Mouse (Mus musculus) forebrain, embryonic 13.5 days (tissue): ENCODE measurements around the gene Clec10a. TPM values are rescaled to one million over a fixed set of nuclear protein-coding genes. Genes with fewer than 3 reads are reported as not detected.

Experiments
- ATAC-seq: fragments of 200-750 bp; cut with Nextera tagmentation; 2 replicates; pipeline ENCODE4 v1.8.0; 2017
- H3K27ac ChIP-seq: fragments of 300-500 bp; sonication (generic); 2 replicates; pipeline ENCODE4 v1.5.1; 2015; ENCODE audit warnings: inconsistent platforms, mild to moderate bottlenecking, moderate library complexity
- H3K27me3 ChIP-seq: fragments of 300-500 bp; sonication (generic); 2 replicates; pipeline ENCODE4 v1.6.1; 2015; ENCODE audit warnings: mild to moderate bottlenecking, inconsistent platforms
- H3K36me3 ChIP-seq: fragments of 300-500 bp; sonication (generic); 2 replicates; pipeline ENCODE4 v1.6.1; 2015; ENCODE audit warnings: mild to moderate bottlenecking, inconsistent platforms; ENCODE audit not compliant: poor library complexity, severe bottlenecking
- H3K4me1 ChIP-seq: fragments of 300-500 bp; sonication (generic); 2 replicates; pipeline ENCODE4 v1.6.1; 2015; ENCODE audit warnings: inconsistent platforms
- H3K4me2 ChIP-seq: fragments of 300-500 bp; sonication (generic); 2 replicates; pipeline ENCODE4 v1.6.1; 2015; ENCODE audit warnings: inconsistent platforms, mild to moderate bottlenecking, moderate library complexity
- H3K4me3 ChIP-seq: fragments of 300-500 bp; sonication (generic); 2 replicates; pipeline ENCODE4 v1.5.1; 2015; ENCODE audit warnings: mild to moderate bottlenecking, inconsistent platforms
- H3K9ac ChIP-seq: fragments of 300-500 bp; sonication (generic); 2 replicates; pipeline ENCODE4 v1.6.1; 2015; ENCODE audit warnings: mild to moderate bottlenecking, inconsistent platforms
- H3K9me3 ChIP-seq: fragments of 300-500 bp; sonication (generic); replicated peaks from 2 replicates; pipeline ENCODE4 v1.6.1; 2016; ENCODE audit warnings: inconsistent platforms
- WGBS: fragments of 180-500 bp; shearing (Covaris S2); methylation state at CpG from one replicate; pipeline ENCODE4 v1.1.7; 2015; 5-methylcytosine and 5-hydroxymethylcytosine counted together
- polyA plus RNA-seq: library from polyadenylated mRNA; unstranded; fragments of >200 nt; fragmentation: Nextera tagmentation; extraction: Ambion mirVana; gene quantifications from 2 replicates; pipeline ENCODE4 v1.2.1, GENCODE M21; 2015

The Clec10a gene
- polyA plus RNA-seq, 1 experiment from 2014 or later = 0.53 TPM

DNA sequence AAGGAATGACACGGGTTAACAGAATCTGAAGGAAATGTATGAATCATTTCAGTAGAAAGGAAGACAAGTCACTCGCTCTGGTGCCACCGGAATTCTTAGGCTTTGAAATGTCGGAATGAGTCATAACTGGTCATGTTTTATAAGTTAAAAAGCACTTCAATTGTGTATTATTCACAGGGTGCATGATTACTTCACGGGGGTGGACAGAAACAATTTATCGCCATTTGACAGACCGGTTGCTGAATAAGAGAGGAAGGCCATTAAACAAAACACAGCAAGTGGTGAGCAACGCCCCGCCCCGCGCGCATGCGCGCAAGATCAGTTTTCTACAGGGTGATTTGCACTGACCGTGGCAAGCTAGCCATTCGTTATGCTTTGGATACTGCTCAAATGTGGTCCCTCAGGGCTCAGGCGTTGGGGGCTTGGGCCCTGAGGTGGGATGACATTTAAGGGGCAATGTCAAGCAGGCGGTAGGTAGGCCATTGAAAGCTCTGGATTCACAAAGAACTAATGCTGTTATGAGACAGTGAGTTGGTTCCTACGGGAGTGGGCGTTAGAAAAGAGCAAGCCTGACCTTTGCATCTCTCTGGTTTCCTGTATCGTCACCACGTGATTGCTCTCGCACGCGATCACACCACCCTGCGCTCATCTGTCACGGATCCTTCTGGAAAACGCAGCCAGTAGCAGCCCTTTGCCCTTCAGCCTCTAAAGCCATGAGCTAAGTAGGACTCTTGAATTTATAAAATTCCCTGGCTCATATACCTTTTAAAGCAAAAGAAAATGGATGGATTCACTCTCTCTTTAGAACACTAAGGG lies 33.5 kb downstream of the Clec10a start:
- H3K9me3 ChIP-seq = no peaks in the 10 kb centered on the region
- H3K4me3 ChIP-seq = no peak overlapping the region
- no peak overlapping the region for H3K9ac ChIP-seq
- no peaks in the 10 kb centered on the region for H3K4me1 ChIP-seq
- H3K36me3 ChIP-seq = no peaks in the 10 kb centered on the region
- no peaks in the 10 kb centered on the region for H3K27me3 ChIP-seq
- no peak for ATAC-seq
- H3K4me2 ChIP-seq = no peak overlapping the region
- no peak overlapping the region for H3K27ac ChIP-seq
- WGBS = 88% methylated on average over 28 of the region's 28 CpGs

- no peak overlapping the region for H3K27ac ChIP-seq
- 86% methylated on average over 6 of the region's 6 CpGs for WGBS
- no peak for ATAC-seq
- H3K4me1 ChIP-seq = no peaks in the 10 kb centered on the region
- no peaks in the 10 kb centered on the region for H3K36me3 ChIP-seq
- H3K4me3 ChIP-seq = no peak overlapping the region
- no peaks in the 10 kb centered on the region for H3K27me3 ChIP-seq
- H3K9ac ChIP-seq = no peak overlapping the region
- peaks cover 4% of the 10 kb centered on the region; the same call in 1 of the 2 replicates for H3K9me3 ChIP-seq
- H3K4me2 ChIP-seq = no peak overlapping the region
Measured at GRCm38 (mm10) chr11:70191188-70191587, 35.2 kb downstream of the Clec10a start.

GRCm38 (mm10) chr11:70192157-70192556 lies 36.2 kb downstream of the Clec10a start:
- Histone ChIP-seq H3K4me2 (no peak overlapping the region), H3K36me3 (no peaks in the 10 kb centered on the region), H3K9me3 (peaks cover 4% of the 10 kb centered on the region; the same call in 1 of the 2 replicates), H3K27ac (no peak overlapping the region), H3K27me3 (no peaks in the 10 kb centered on the region), H3K4me3 (no peak overlapping the region), H3K4me1 (no peaks in the 10 kb centered on the region), H3K9ac (no peak overlapping the region)
- ATAC-seq = no peak
- 87% methylated on average over 4 of the region's 4 CpGs for WGBS

DNA sequence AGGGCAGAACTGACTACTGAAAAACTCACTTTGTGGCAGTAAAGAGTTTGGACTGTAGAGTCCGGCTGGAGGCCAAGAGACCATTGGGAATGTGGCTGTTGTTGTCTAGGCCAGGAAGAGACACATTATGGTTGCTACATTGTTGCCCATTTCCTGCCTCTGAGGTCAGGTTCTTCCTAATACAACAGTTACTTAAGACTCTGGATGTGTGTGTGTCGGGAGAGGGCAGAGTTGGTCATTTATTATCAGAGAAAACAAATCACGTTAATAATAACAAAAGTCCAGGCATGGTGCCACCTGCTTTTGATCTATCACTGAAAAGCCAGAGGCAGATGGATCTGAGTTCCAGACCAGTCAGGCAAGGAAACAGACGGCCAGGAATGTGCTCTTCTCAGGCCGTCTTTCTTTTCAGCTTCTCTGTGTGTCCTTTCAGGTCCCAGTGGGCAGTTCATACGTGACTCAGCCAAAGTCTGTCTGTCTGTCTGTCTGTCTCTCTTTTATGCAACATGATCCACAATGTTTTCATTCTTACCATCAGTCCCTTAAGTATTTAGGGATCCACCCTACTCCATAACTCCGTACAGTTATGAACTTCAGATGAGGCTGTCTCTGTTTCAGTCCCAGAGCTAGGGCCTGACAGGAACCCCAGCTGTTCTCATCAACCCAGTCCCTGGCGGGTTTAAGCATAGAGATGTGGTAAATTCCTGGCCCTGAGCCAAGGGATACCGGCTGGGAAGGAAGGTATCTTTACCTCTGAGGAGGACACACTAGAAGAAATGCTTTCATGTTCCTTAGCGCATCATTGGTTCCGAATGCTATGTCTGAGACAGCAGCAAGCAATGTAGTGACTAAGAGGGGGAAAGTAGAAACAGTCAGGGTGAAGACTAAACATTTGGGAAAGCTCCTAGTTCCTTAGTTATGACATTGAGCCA lies 37.6 kb downstream of the Clec10a start:
- no peaks in the 10 kb centered on the region for H3K27me3 ChIP-seq
- no peaks in the 10 kb centered on the region for H3K36me3 ChIP-seq
- no peaks in the 10 kb centered on the region for H3K4me1 ChIP-seq
- WGBS = 69% methylated on average over 11 of the region's 11 CpGs
- H3K9me3 ChIP-seq = peaks cover 4% of the 10 kb centered on the region; the same call in 1 of the 2 replicates
- ATAC-seq = no peak
- no peak overlapping the region for H3K4me3 ChIP-seq
- H3K9ac ChIP-seq = no peak overlapping the region
- H3K27ac ChIP-seq = no peak overlapping the region
- H3K4me2 ChIP-seq = no peak overlapping the region

DNA sequence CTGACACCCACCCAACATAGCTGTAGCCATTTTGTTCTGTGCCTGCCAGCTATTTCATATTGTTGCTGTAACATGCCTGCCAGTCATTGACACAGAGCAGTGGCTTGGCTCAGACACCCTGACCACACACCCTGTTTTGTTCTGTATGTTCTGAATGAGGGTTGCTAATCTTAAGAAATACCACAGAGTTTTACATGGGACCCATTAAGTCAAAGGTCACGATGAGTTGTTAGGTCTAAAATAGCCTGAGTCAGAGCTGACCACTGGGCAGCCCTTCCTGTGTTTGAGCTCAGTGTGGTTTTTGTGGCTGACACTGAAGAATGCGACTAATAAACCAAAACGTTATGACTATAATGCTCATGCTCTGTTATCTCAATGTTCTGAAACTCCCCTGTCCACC lies 42.3 kb downstream of the Clec10a start:
- no peak overlapping the region for H3K4me2 ChIP-seq
- no peaks in the 10 kb centered on the region for H3K27me3 ChIP-seq
- peaks cover 4% of the 10 kb centered on the region; the same call in 1 of the 2 replicates for H3K9me3 ChIP-seq
- no peak overlapping the region for H3K9ac ChIP-seq
- no peak overlapping the region for H3K27ac ChIP-seq
- no peaks in the 10 kb centered on the region for H3K36me3 ChIP-seq
- no peaks in the 10 kb centered on the region for H3K4me1 ChIP-seq
- ATAC-seq = no peak
- no peak overlapping the region for H3K4me3 ChIP-seq
- WGBS = 91% methylated on average over 3 of the region's 3 CpGs

DNA sequence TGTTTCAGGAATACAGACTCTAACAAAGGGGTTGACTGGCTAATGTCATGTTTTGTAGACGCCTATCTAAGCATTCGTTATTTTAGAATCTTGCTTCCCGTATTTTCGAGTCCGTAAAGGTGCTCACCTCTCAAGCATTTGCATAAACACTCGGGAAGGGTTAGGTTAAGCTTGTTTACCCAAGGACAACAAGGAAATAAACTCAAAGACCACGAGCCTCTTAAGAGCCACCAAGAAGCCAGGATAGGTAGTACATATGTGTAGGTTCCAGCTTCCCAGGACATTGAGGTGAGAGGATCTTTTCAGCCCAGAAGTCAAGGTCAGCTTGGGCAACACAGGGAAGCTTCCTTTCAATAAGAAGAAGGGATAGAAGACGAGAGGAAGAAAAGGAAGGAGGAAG lies 43.1 kb downstream of the Clec10a start:
- peaks cover 4% of the 10 kb centered on the region; the same call in 1 of the 2 replicates for H3K9me3 ChIP-seq

DNA sequence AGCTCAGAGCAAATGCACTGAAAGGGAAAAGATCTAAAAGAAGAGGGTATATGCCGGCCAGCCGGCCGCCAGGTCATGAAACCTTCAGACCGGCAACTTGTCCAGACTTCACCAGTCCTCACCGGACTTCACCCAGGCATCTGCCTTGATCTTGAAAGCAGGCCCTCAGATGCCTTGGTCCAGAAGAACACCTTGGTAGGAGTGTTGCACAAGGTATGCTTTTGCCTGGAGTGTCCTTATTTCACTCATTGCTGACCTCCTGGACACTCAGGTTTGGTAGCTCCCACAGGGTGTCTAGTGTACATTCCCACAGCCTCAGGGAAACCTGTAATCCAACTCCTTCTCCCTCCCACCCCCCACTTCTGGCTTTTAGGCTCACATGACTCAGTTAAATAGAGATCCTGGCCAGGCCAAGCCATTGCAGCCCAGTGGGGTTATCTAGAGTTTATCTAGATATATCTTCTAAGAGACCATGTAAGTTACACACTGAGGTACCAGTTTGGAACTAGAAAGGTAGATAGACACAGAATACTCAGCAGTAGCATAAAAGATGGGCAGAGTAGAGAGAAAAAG lies 44.1 kb downstream of the Clec10a start:
- no peaks in the 10 kb centered on the region for H3K4me1 ChIP-seq
- H3K27me3 ChIP-seq = no peaks in the 10 kb centered on the region
- H3K9me3 ChIP-seq = peaks cover 4% of the 10 kb centered on the region; the same call in 1 of the 2 replicates
- H3K36me3 ChIP-seq = no peaks in the 10 kb centered on the region
- no peak overlapping the region for H3K27ac ChIP-seq
- ATAC-seq = no peak
- 84% methylated on average over 5 of the region's 5 CpGs for WGBS
- H3K9ac ChIP-seq = no peak overlapping the region
- no peak overlapping the region for H3K4me3 ChIP-seq
- no peak overlapping the region for H3K4me2 ChIP-seq

More for the DNA sequence above, 43.1 kb downstream of the Clec10a start:
- ATAC-seq = no peak
- Histone ChIP-seq H3K27me3 (no peaks in the 10 kb centered on the region), H3K27ac (no peak overlapping the region), H3K9ac (no peak overlapping the region), H3K4me2 (no peak overlapping the region), H3K36me3 (no peaks in the 10 kb centered on the region), H3K4me1 (no peaks in the 10 kb centered on the region), H3K4me3 (no peak overlapping the region)
- WGBS = 84% methylated on average over 8 of the region's 8 CpGs

GRCm38 (mm10) chr11:70201691-70202090 lies 45.7 kb downstream of the Clec10a start:
- H3K4me1 ChIP-seq = no peaks in the 10 kb centered on the region
- no peak overlapping the region for H3K27ac ChIP-seq
- no peak overlapping the region for H3K9ac ChIP-seq
- ATAC-seq = no peak
- no peak overlapping the region for H3K4me2 ChIP-seq
- no peaks in the 10 kb centered on the region for H3K36me3 ChIP-seq
- no peak overlapping the region for H3K4me3 ChIP-seq
- no peaks in the 10 kb centered on the region for H3K9me3 ChIP-seq
- 37% methylated on average over 5 of the region's 5 CpGs for WGBS
- H3K27me3 ChIP-seq = no peaks in the 10 kb centered on the region

DNA sequence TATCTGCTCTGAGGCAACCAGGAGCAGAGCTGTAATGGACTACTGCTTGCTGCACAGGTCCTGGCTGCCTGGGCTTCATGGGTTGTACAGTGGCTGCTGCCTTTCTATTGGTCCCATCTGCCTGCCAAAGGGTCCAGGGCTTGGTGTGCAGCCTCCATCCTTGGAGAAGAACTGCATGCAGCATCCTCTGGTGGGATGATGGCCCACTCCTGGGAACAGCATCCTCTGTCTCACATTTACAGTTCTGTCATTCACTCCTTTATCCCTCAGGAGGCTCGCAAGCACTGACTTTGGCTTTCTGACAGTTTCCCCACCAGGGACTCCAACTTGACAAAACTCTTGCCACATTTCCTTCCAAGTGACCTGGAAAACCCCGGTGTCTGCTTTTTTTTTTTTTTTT lies 50.8 kb downstream of the Clec10a start:
- Histone ChIP-seq H3K9me3 (no peaks in the 10 kb centered on the region), H3K9ac (no peak overlapping the region), H3K27ac (no peak overlapping the region), H3K36me3 (no peaks in the 10 kb centered on the region), H3K4me1 (no peaks in the 10 kb centered on the region), H3K27me3 (0 out of 2 replicates have a peak, but pooled peaks cover 5% of the 10 kb centered on the region), H3K4me2 (no peak overlapping the region), H3K4me3 (no peak overlapping the region)
- 79% methylated on average over 2 of the region's 2 CpGs for WGBS
- ATAC-seq = no peak

- 91% methylated on average over 7 of the region's 7 CpGs for WGBS
Measured at GRCm38 (mm10) chr11:70207283-70207682, 51.3 kb downstream of the Clec10a start.

DNA sequence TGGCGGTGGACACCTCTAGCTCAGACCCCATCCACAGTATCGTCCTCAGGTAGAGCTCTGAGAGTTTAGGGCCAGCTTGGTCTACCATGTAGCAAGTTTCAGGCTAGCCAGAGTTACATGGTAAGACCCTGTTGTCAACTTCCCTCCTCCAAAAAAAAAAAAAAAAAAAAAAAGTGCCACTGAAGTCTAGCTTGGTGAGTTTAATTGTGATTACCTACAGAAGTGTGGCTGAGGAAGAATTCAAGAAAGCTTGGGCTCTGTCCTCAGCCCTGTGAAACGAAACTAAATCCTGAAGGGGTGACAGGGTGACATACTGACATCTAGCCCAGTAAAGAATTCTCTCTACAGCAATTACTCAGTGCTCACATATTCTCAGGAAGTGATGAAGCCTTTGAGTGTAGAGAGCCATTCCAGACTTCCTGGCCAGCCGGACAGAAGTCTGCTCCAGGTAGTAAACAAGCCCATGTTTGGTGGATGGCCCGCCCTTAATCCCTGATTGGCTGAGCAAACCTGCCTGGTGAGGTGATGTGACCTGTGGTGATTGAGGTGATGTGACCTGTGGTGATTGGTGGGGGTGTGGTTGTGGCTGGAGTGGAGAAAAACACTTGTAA lies 52.9 kb downstream of the Clec10a start:
- Histone ChIP-seq H3K9ac (no peak overlapping the region), H3K36me3 (no peaks in the 10 kb centered on the region), H3K4me1 (peaks cover 4% of the 10 kb centered on the region), H3K9me3 (no peaks in the 10 kb centered on the region), H3K4me2 (no peak overlapping the region), H3K4me3 (no peak overlapping the region), H3K27ac (no peak overlapping the region), H3K27me3 (peaks cover 23% of the 10 kb centered on the region)
- no peak for ATAC-seq
- 82% methylated on average over 5 of the region's 5 CpGs for WGBS

More at GRCm38 (mm10) chr11:70207283-70207682, 51.3 kb downstream of the Clec10a start:
- no peak overlapping the region for H3K27ac ChIP-seq
- peaks cover 9% of the 10 kb centered on the region for H3K27me3 ChIP-seq
- H3K4me3 ChIP-seq = no peak overlapping the region
- H3K9ac ChIP-seq = no peak overlapping the region
- H3K36me3 ChIP-seq = no peaks in the 10 kb centered on the region
- no peak overlapping the region for H3K4me2 ChIP-seq
- ATAC-seq = no peak
- H3K4me1 ChIP-seq = no peaks in the 10 kb centered on the region
- no peaks in the 10 kb centered on the region for H3K9me3 ChIP-seq
